Mouse (Mus musculus): ENCODE data around the gene Sh3rf3.

Gene Sh3rf3

GRCm38 (mm10) chr10:58921643-58922188 lies 108.6 kb downstream of the Sh3rf3 start:
- no peak for DNase-seq

- DNase-seq = no peak
Measured at GRCm38 (mm10) chr10:58922216-58922829, 109.2 kb downstream of the Sh3rf3 start.

GRCm38 (mm10) chr10:58922993-58923392 lies 109.8 kb downstream of the Sh3rf3 start:
- no peak for DNase-seq

GRCm38 (mm10) chr10:58926578-58926977 lies 113.4 kb downstream of the Sh3rf3 start:
- DNase-seq = no peak

GRCm38 (mm10) chr10:58928952-58929442 lies 115.8 kb downstream of the Sh3rf3 start:
- peak in 1 of 2 experiments; percentile 14 for DNase-seq

- DNase-seq = peak in 1 of 2 experiments; percentile 47
Measured at GRCm38 (mm10) chr10:58932151-58932773, 119.1 kb downstream of the Sh3rf3 start.

- DNase-seq = no peak
Measured at GRCm38 (mm10) chr10:58935606-58936005, 122.4 kb downstream of the Sh3rf3 start.

GRCm38 (mm10) chr10:58936441-58936860 lies 123.3 kb downstream of the Sh3rf3 start:
- no peak for DNase-seq

GRCm38 (mm10) chr10:58937521-58937920 lies 124.4 kb downstream of the Sh3rf3 start:
- no peak for DNase-seq

GRCm38 (mm10) chr10:58942819-58943218 lies 129.7 kb downstream of the Sh3rf3 start:
- no peak for DNase-seq

GRCm38 (mm10) chr10:58943661-58944400 lies 130.7 kb downstream of the Sh3rf3 start:
- DNase-seq = no peak

- peak in 1 of 2 experiments; percentile 20 for DNase-seq
Measured at GRCm38 (mm10) chr10:58944930-58945329, 131.8 kb downstream of the Sh3rf3 start.

- DNase-seq = no peak
Measured at GRCm38 (mm10) chr10:58949770-58950638, 136.8 kb downstream of the Sh3rf3 start.

GRCm38 (mm10) chr10:58960193-58960592 lies 147.0 kb downstream of the Sh3rf3 start:
- no peak for DNase-seq

GRCm38 (mm10) chr10:58968236-58968635 lies 155.1 kb downstream of the Sh3rf3 start:
- DNase-seq = no peak

GRCm38 (mm10) chr10:58969351-58969750 lies 156.2 kb downstream of the Sh3rf3 start:
- no peak for DNase-seq

- DNase-seq = peak; percentile 62 to 75
Measured at GRCm38 (mm10) chr10:58972115-58972514, 159.0 kb downstream of the Sh3rf3 start.

GRCm38 (mm10) chr10:58974138-58974537 lies 161.0 kb downstream of the Sh3rf3 start:
- no peak for DNase-seq

- DNase-seq = no peak
Measured at GRCm38 (mm10) chr10:58979320-58979959, 166.3 kb downstream of the Sh3rf3 start.

- peak; percentile 23 to 48 for DNase-seq
Measured at GRCm38 (mm10) chr10:58981674-58982329, 168.6 kb downstream of the Sh3rf3 start.

- DNase-seq = no peak
Measured at GRCm38 (mm10) chr10:58982546-58983154, 169.5 kb downstream of the Sh3rf3 start.

Measured in lung, adult 18-20 months (tissue).